Mouse (Mus musculus) forebrain, embryonic 10.5 days (tissue): ENCODE results near the gene Slc22a22. TPM values are rescaled to one million over a fixed set of nuclear protein-coding genes. Genes with fewer than 3 reads are reported as not detected.
"Not testable (repeated sequence)": the region's sequence is repeated elsewhere in the genome, so short reads cannot be mapped to it uniquely, and the experiment has no call there.

ENCODE experiments used
- DNase-seq: peaks from one replicate; pipeline ENCODE4 v3.0.0-alpha.2; 2017; ENCODE audit warnings: low spot score; ENCODE audit errors: extremely low spot score
- H3K27ac ChIP-seq: fragments of 300-500 bp; sonication (generic); 2 replicates; pipeline ENCODE4 v1.5.1; 2016; ENCODE audit warnings: mild to moderate bottlenecking
- H3K27me3 ChIP-seq: fragments of 300-500 bp; sonication (generic); 2 replicates; pipeline ENCODE4 v1.6.1; 2016; ENCODE audit warnings: mild to moderate bottlenecking; ENCODE audit not compliant: poor library complexity, severe bottlenecking
- H3K36me3 ChIP-seq: fragments of 300-500 bp; sonication (generic); replicated peaks from 2 replicates; pipeline ENCODE4 v1.6.1; 2016; ENCODE audit warnings: mild to moderate bottlenecking, moderate library complexity
- H3K4me1 ChIP-seq: fragments of 300-500 bp; sonication (generic); 2 replicates; pipeline ENCODE4 v1.6.1; 2016
- H3K4me3 ChIP-seq: fragments of 300-500 bp; sonication (generic); 2 replicates; pipeline ENCODE4 v1.5.1; 2016; ENCODE audit warnings: mild to moderate bottlenecking, moderate library complexity
- H3K9me3 ChIP-seq: fragments of 300-500 bp; sonication (generic); 2 replicates; pipeline ENCODE4 v1.6.1; 2016; ENCODE audit warnings: mild to moderate bottlenecking, moderate library complexity
- WGBS: fragments of 180-500 bp; shearing (Covaris S2); methylation state at CpG from one replicate; pipeline ENCODE4 v1.1.7; 2016; 5-methylcytosine and 5-hydroxymethylcytosine counted together
- polyA plus RNA-seq: library from polyadenylated mRNA; unstranded; fragments of >200 nt; fragmentation: Nextera tagmentation; extraction: Ambion mirVana; gene quantifications from 2 replicates; pipeline ENCODE4 v1.2.1, GENCODE M21; 2016

Gene Slc22a22
- polyA plus RNA-seq, 1 experiment from 2014 or later = not detected

DNA sequence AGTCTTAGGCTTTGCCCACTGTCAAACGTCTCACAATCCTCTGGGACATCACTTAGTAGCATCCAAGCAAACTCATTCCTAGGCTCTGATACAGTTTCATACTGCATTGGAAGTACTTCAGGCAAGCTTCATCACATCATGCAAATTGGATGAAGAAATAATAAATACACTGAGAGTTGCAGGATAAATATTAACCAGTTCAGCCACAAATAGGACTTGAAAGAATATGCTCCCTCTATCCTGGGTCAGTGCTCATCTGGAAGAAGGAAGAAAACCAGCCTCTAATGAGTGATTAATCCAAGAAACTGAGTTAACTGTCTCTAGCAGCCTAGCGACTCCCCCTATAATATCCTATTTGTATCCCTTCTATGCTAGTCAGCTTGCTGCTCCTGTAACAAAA is 146.1 kb downstream of the Slc22a22 start:
- no peaks in the 10 kb centered on the region for H3K36me3 ChIP-seq
- H3K27ac ChIP-seq = no peak overlapping the region
- 87% methylated on average over 2 of the region's 2 CpGs for WGBS
- no peak for DNase-seq
- H3K4me3 ChIP-seq = no peak overlapping the region
- no peaks in the 10 kb centered on the region for H3K4me1 ChIP-seq
- no peaks in the 10 kb centered on the region for H3K27me3 ChIP-seq
- H3K9me3 ChIP-seq = no peaks in the 10 kb centered on the region

DNA sequence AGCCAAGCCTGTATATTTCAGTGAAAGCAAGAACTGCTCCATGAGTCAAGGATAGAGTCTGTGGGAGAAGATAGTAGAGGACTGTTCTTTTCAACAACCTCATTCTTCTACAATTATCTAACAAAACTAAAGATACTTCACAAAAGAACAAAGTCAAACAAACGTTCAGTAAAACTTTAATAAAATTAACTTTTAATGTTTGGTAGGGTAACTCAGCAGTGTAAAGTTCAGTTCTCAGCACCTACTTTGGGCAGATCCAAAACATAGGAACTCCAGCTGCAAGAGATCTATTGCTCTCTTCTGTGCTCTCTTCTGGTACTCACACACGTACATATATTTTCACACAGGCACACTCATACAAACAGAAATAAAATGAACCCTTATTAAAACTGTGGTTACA is 159.4 kb downstream of the Slc22a22 start:
- H3K27ac ChIP-seq = no peak overlapping the region
- WGBS = 84% methylated on average over 2 of the region's 2 CpGs
- H3K36me3 ChIP-seq = no peaks in the 10 kb centered on the region
- H3K9me3 ChIP-seq = no peaks in the 10 kb centered on the region
- DNase-seq = no peak
- no peaks in the 10 kb centered on the region for H3K27me3 ChIP-seq
- H3K4me3 ChIP-seq = no peak overlapping the region
- H3K4me1 ChIP-seq = no peaks in the 10 kb centered on the region

DNA sequence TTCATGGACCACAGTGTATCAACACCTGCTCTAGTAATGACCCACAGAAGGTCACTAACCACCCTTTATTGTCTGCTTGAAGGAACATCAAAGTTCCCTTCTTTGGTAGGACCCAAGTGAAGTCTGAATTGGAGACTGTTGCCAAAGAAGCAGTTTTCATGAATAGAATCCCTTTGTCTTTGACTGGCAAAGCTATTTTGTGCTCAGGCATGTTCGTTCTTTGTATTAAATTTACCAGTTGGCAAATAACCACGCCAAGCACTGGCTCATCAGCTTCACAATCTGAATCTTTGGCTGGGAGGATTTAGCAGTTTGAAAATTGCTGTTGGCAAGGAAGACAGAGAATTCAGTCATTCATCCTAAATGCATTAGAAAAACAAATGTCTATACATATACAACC is 160.9 kb downstream of the Slc22a22 start:
- Histone ChIP-seq H3K27me3 (no peaks in the 10 kb centered on the region), H3K9me3 (peaks cover 3% of the 10 kb centered on the region; the same call in 1 of the 2 replicates), H3K36me3 (no peaks in the 10 kb centered on the region), H3K4me1 (no peaks in the 10 kb centered on the region), H3K4me3 (no peak overlapping the region), H3K27ac (no peak overlapping the region)
- DNase-seq = no peak
- 89% methylated on average over 2 of the region's 2 CpGs for WGBS

DNA sequence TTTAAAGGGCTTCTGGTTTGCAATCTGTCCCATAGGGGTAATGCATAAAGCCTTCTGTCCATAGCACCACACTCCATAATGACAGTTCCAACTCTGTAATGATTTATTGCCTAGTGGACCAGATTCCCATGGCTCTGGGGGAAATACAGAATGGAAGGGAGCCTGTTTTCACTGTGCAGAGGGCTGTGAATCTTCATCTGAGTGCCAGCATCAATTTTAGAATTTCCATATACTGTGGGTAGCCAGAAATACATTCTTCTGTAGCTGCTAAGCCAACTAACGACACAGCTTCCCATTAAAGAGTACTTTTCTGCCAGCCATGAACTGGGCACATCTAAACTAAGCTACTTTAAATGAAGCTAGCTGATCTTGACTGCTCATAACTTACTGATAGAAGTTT is 174.7 kb downstream of the Slc22a22 start:
- no peaks in the 10 kb centered on the region for H3K4me1 ChIP-seq
- 88% methylated on average over 1 of the region's 1 CpGs for WGBS
- H3K27me3 ChIP-seq = no peaks in the 10 kb centered on the region
- no peak overlapping the region for H3K4me3 ChIP-seq
- H3K9me3 ChIP-seq = no peaks in the 10 kb centered on the region
- no peak overlapping the region for H3K27ac ChIP-seq
- no peak for DNase-seq
- H3K36me3 ChIP-seq = no peaks in the 10 kb centered on the region

DNA sequence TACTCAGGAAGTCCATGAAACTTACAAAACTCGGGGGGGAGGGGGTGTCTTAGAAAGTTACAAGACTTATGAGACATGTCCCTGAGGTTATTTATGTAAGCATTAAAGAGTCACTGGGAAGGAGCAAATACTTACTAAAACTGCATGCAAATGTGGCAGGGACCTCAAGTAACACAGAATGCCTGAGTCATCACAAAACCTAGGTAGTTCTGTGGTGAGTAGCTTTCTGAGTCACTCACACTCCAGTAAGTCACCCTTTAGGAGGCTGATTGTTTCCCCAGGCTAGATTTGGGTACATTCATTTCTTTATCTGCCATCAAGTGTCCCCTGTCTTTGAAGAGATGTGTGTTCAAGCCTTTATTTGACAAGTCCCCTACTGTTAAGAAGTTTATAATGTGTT is 198.9 kb downstream of the Slc22a22 start:
- Histone ChIP-seq H3K9me3 (no peaks in the 10 kb centered on the region), H3K36me3 (no peaks in the 10 kb centered on the region), H3K27me3 (no peaks in the 10 kb centered on the region), H3K4me3 (no peak overlapping the region), H3K27ac (no peak overlapping the region), H3K4me1 (no peaks in the 10 kb centered on the region)
- DNase-seq = no peak
- WGBS = 80% methylated on average over 1 of the region's 1 CpGs

DNA sequence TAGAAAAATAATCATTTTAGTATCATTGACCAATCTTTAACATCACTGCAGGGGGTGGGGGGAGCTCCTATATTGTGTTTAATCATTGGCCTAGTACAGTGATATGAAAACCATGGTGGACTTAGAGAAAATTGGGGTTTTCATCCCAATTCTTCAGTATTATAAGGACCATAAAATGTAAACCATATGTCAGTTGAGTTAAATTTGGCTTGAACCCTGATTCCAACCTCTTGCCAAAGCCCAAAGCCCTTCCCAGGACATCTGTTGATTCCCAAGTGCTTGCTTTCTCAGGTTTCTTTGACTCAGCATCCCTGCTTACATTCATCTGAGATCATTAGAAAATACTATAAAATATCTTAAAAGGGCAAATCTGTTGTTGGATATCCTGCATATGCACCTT is 201.0 kb downstream of the Slc22a22 start:
- Histone ChIP-seq H3K4me1 (no peaks in the 10 kb centered on the region), H3K27ac (no peak overlapping the region), H3K9me3 (no peaks in the 10 kb centered on the region), H3K4me3 (no peak overlapping the region), H3K36me3 (no peaks in the 10 kb centered on the region), H3K27me3 (no peaks in the 10 kb centered on the region)
- DNase-seq = no peak

DNA sequence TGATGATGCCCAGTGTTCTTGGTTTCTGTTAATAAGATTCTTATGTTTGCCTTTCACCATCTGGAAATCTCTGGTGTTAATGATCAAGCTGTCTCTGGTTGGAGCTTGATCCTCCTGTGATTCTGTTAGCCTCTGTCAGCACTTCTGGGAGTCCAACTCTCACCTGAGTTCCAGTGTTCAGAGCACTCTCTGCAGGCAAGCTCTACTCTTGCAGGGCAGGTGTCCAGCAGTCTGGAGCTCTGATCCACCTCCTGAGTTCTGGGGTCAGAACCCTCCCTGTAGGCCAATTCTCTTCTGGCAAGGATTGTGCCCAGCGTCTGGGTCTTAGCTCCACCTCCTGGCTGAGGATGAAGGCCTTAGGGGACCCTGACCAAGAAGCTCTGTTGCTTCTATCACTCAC is 237.4 kb downstream of the Slc22a22 start:
- H3K4me1 ChIP-seq, H3K9me3 ChIP-seq, H3K36me3 ChIP-seq, H3K4me3 ChIP-seq, DNase-seq, H3K27me3 ChIP-seq, H3K27ac ChIP-seq: not testable (repeated sequence)
- WGBS = 88% methylated on average over 1 of the region's 1 CpGs

DNA sequence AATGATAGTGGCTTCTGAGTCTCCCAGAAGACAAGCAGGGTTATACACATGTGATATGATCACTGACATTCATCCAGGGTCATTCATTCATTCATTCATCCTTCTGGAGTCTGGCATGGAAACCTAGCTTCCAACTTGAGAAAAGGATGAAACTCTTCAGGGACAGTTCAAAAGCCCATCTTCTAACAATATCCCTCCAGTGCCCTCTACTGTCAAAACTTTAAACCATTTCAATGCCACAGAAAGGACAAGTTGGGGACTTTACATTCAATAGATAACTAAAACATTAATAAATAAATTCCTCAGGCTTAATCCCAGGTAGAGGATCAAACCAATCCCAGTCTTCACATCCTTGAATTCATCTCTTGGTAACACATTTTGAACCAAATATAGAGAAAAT is 247.0 kb downstream of the Slc22a22 start:
- Histone ChIP-seq H3K27ac (no peak overlapping the region), H3K27me3 (no peaks in the 10 kb centered on the region), H3K4me1 (no peaks in the 10 kb centered on the region), H3K9me3 (no peaks in the 10 kb centered on the region), H3K36me3 (no peaks in the 10 kb centered on the region), H3K4me3 (no peak overlapping the region)
- DNase-seq = no peak

DNA sequence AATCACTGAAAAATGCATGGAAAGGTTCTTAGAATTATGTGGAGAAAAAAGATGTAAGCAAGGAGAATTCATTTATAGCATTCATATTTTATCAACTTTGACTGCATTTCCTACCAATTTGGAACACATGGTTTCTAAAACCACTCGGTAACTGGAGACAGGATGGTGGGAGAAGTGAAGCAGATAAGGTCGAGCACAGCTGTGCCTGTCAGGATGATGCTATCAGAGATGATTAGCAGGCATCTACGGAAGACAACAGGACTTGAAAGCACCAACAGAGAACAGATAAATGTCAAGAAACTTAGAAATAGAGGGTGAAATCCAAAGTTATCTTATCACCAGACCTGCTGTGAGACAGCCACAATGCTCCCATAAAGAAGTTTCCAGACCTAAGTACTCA is 272.1 kb downstream of the Slc22a22 start:
- 72% methylated on average over 3 of the region's 3 CpGs for WGBS
- DNase-seq = no peak
- Histone ChIP-seq H3K9me3 (no peaks in the 10 kb centered on the region), H3K4me1 (no peaks in the 10 kb centered on the region), H3K27ac (no peak overlapping the region), H3K4me3 (no peak overlapping the region), H3K36me3 (no peaks in the 10 kb centered on the region), H3K27me3 (no peaks in the 10 kb centered on the region)

DNA sequence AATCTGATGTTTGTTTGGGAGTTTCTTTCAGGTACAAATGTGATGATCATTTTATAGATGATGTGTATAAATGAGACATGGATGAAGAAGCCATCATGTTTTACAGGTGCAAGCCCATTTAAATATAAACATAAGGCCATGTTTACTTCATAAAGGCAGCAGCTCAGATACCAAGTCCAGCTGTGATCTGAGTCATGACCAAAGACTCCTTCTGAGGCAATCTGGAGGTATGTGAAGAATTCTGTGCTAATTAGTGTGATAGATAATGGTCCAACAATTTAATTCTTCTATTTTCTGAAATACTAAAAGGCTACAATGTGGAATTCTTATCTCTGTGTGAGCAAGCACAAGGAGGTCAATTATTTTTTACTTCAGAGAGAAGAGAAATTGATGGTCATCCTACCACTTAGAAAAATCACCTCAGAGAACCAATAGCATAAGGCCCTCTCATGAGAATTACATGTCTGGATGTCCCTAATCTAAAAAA is 272.9 kb downstream of the Slc22a22 start:
- Histone ChIP-seq H3K4me1 (no peaks in the 10 kb centered on the region), H3K4me3 (no peak overlapping the region), H3K36me3 (no peaks in the 10 kb centered on the region), H3K27ac (no peak overlapping the region), H3K27me3 (no peaks in the 10 kb centered on the region), H3K9me3 (no peaks in the 10 kb centered on the region)
- no peak for DNase-seq
